Mouse (Mus musculus) testis, adult 10 weeks (tissue): ENCODE results near the gene Elf1. TPM values are rescaled to one million over a fixed set of nuclear protein-coding genes. Genes with fewer than 3 reads are reported as not detected.

Experiments
- polyA plus RNA-seq: library from polyadenylated mRNA; stranded (reverse); fragments of 350-450 nt; fragmentation: Illumina TruSeq; extraction: RNeasy Lipid Tissue Mini Kit (QIAGEN cat#74804); gene quantifications from one replicate; pipeline ENCODE4 v1.2.3, GENCODE M21; 2014; ENCODE audit warnings: low read depth, low replicate concordance

The Elf1 gene
- 14.4 TPM for polyA plus RNA-seq

DNA sequence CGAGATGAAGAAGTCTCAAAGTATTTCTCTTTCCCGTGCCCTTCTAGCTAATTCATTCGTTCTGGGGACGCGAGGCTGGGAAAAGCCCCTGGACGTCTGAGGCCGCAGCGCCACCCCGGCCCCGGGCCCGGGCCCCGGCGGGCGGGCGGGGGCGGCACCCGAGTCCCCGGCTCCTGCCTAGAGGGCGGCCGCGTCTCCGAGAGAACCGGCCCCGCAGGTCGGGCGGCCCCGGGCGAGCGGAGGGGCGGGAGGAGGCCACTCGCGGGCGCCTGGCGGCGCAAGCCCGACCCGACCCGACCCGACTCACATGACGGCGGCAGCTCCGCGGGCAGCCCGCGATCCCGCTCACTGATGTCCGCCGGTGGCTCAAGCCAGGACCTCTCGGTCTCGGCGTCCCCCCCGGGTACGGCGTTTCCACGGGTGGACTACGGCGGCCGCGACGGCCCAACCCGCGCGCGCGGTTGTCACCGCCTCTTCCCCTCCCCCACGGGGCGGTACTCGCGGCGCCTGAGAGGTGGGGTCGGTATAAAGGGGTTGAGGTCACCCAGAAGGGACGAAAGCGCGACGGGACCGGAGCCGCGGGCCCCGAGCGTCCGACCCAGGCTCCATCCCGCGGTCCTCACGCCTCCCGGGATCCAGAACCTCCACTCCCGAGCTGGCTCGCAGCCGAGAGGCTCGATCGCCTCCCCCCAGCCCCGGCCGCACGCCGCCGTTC, at the start of gene Elf1:
Gene Elf1, plus strand, starts transcription at position 571 of the 715 bp plus-strand sequence.

DNA sequence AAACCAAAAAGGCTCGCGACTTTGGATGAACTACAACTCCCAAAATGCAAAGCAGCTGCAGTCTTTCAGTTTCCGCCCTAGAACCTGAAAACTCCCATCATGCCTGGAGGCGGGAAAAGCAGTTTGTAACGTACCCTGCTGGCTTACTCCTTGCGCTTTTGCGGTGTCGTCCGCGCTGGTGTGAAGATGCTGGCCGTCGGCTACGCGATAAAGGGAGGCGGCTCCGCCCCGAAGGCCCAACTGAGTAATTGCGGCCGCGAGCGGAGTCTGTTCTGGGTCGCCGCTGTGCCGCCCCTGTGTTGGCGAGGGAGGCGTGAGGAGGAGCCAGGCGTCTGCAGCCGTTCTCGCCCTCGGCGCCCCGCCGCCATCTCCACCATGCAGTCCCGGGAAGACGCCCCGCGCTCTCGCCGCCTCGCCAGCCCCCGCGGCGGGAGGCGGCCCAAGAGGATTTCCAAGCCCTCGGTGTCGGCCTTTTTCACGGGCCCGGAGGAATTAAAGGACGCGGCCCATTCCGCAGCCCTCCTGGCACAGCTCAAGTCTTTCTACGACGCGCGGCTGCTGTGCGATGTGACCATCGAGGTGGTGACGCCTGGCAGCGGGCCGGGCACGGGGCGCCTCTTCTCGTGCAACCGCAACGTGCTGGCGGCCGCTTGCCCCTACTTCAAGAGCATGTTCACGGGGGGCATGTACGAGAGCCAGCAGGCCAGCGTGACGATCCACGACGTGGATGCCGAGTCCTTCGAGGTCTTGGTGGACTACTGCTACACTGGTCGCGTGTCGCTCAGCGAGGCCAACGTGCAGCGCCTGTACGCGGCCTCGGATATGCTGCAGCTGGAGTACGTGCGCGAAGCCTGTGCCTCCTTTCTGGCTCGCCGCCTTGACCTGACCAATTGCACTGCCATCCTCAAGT, 29.1 kb upstream of the Elf1 start, which contains the start of gene Kbtbd6:
Gene Kbtbd6, plus strand, starts transcription at position 155 of the 910 bp plus-strand sequence.

DNA sequence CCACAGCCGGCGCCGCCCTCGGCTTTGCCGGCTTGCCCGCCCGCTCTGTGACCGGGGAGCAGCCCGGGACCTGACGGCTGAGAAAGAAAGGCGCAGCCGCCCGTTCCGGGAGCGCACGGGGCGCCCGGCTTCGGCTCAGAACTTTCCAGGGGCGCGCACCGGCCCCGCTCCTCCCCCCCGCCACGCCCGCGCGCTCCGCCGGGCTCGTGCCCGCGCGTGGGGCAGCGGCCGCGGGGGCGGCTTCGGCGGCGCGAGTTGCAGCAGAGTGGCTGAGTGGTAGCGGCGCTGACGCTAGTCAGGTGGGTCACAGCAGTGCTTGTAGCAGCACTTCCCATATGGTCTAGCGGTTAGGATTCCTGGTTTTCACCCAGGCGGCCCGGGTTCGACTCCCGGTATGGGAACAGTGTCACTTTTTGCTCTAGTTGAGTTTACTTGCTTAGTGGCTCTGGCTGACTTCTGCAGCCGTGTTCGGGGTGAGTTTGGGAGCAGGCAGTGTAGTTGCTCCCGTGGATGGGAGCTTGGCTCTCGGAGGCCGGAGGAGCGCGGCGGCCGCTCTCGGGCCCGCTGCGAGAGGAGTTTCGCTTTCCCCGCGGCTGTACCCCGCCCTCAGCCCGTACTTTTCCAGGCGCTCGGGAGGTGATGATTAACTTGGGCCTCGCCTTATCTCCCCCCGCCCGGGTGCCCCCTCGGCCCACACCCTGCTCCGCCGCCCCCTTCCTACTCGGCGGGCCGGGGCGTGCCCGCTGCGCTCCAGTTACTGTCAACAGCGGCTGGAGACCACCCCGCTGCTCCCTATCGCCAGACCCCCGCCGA, 551 bp downstream of the Elf1 start, which contains the start of gene Wbp4:
Gene Wbp4, minus strand, starts transcription at position 182 of the 813 bp plus-strand sequence.

GRCm38 (mm10) chr14:79587139-79587851, 106.3 kb downstream of the Elf1 start, which contains the start of gene Sugt1:
Gene Sugt1, plus strand, starts transcription at chr14:79587691.

Other genes starting within 250 kb of the Elf1 start
- gene Zfp957, start 233.8 kb upstream of the Elf1 start, polyA plus RNA-seq, result 0.10 TPM
- gene Rgcc, start 179.5 kb upstream of the Elf1 start, polyA plus RNA-seq, result 6.2 TPM
- gene Naa16, start 90.4 kb upstream of the Elf1 start, polyA plus RNA-seq, result 28.2 TPM
- 13.1 TPM for gene Mtrf1, start 83.4 kb upstream of the Elf1 start, polyA plus RNA-seq
- gene Kbtbd7, start 54.7 kb upstream of the Elf1 start, polyA plus RNA-seq, result 39.4 TPM
- gene Kbtbd6, start 29.4 kb upstream of the Elf1 start, polyA plus RNA-seq, result 69.8 TPM
- gene Wbp4, start 326 bp downstream of the Elf1 start, polyA plus RNA-seq, result 120 TPM
- gene Sugt1, start 106.5 kb downstream of the Elf1 start, polyA plus RNA-seq, result 416 TPM
- gene Cnmd, start 181.0 kb downstream of the Elf1 start, polyA plus RNA-seq, result 1.6 TPM